Mouse (Mus musculus): ENCODE results near the gene Kmt2e.

DNA sequence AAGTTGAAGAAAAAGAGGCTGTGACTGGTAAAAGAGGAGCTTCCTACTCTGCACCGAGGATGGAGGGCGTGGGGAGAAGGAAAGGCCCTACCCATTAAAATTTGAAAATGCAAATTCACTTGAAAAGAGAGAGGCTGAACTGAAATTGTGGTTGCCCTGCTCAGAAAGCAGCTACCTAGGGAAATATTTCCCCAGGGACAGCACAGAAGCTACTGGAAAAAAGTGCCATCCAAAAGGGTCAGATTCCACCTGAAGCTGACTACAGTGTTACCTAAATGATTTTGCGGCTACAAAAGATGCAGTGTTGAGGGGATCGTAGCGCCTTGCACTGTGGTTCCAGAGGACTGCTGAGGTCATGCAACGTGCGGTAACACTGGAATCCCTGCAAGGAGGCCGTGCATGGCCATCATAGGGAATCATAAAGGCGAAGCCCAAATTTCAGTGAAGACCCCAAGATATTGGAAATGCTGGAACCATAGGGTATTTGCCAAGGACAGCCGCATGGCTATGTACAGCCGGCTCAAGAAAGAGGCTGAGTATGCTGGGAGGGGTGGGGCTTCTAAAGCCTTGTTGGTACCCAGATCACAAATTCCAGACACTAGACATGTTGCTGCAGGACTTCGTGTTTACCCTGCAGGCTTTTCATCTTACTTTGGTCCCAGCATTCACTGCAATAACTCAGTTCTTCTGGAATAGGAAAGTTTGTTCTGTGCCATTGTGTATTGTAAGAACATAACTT is 28.4 kb upstream of the Kmt2e start:
- TF ChIP-seq CHD2 (IDR thresholded peaks at IDR 0.05; ENCODE audit: low read depth, low read length) (no peak), ZNF384 (IDR thresholded peaks at IDR 0.05; ENCODE audit: low read depth, low read length) (no peak)

All from ES-E14 (cell line).